Mouse (Mus musculus) bone marrow, adult 2 months (tissue): ENCODE measurements around the gene Sema4f.

Experiments used
- CTCF ChIP-seq: fragments of 200-500 bp; IDR thresholded peaks from 2 replicates; pipeline ENCODE4 v1.5.1; 2011; ENCODE audit warnings: low read length, control low read depth; ENCODE audit not compliant: control insufficient read depth, insufficient read depth
- POLR2A ChIP-seq: fragments of 200-500 bp; IDR thresholded peaks from 2 replicates; pipeline ENCODE4 v1.6.1; 2011; ENCODE audit warnings: low read depth, mild to moderate bottlenecking, control low read depth, low read length, borderline replicate concordance; ENCODE audit not compliant: control insufficient read depth

GRCm38 (mm10) chr6:82919520-82919919 lies 20.0 kb downstream of the Sema4f start:
- TF ChIP-seq POLR2A (no peak), CTCF (no peak)
